Mouse (Mus musculus): Measurements from ENCODE around the gene Clic4. TPM values are rescaled to one million over a fixed set of nuclear protein-coding genes. Genes with fewer than 3 reads are reported as not detected.

Gene Clic4
- polyA plus RNA-seq (2012; rRNA removed): 34.7 and 40.8 TPM in 2 replicates

DNA sequence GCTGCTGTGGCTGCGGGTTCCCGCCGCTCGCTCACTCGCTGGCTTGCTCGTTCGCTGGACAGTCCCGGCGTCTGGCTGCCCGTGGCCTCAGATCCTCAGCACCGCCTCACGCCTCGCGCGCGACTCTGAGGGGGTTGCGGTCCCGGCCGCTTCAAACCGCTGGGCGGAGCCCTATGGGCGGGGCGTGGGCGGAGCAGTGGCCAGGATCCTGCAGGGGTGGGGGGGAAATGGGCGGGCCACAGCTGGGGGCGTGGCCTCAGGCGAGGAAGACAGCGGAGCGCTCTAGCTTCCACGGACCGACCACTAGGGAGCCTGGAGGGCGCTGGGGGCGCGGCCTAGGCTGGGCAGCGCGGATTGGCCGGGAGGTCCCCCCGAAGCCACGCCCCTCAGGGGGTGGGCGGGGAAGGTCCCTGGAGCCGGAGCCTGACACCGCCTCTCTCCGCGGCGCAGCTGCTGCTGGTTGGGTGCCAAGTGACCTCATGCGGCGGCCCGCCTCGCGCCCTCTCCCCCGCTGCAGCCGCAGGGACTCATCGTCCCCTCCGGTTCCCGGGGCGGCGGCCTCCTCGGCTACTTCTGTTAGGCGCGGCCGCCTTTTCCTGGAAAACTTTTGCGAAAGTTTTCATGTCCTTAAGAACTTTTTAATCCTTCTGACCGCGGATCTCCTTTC, at the start of gene Clic4:
Gene Clic4, minus strand, starts transcription at position 175 of the 667 bp plus-strand sequence.
- peak; percentile 97 to 100 for DNase-seq (ENCODE audit: low read depth in 1 of 2, low spot score in 2 of 2)
- Histone ChIP-seq H3K4me1 (ENCODE audit: control insufficient read depth, insufficient read depth, insufficient read length) (peaks cover 22% of the 10 kb centered on the region; the same call in 1 of the 2 replicates), H3K27ac (ENCODE audit: insufficient read depth, low read length) (peak within 1 kb of the TSS; percentile 85), H3K36me3 (ENCODE audit: control insufficient read depth, insufficient read depth, low read length) (no peaks in the 10 kb centered on the region), H3K4me3 (ENCODE audit: extremely low read depth, insufficient read depth, insufficient read length) (peak within 1 kb of the TSS; percentile 82), H3K27me3 (ENCODE audit: control insufficient read depth, insufficient read depth, low read length) (no peaks in the 10 kb centered on the region)
- TF ChIP-seq CTCF (IDR thresholded peaks at IDR 0.05; ENCODE audit: extremely low read depth, insufficient read depth, insufficient read length, insufficient replicate concordance): no peak
- TF ChIP-seq POLR2A (IDR thresholded peaks at IDR 0.05; ENCODE audit: low read depth, low read length): peak; percentile 97
- WGBS: under 1% methylated on average over 59 of the region's 64 CpGs

DNA sequence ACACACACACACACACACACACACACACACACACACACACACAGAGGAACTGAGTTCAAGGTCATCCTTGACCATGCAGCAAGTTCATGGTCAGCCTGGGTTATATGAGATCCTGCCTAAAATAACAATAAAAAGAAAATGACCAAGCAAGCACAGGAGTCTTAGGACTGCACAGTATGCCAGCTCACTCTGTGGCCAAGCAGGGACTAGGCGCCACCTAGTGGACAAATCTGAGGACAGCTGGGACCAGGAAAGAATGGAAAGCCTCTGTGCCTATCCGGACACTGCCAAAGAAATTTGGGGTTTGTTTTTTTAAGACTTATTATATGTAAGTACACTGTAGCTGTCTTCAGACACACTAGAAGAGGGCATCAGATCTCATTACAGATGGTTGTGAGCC, 45.4 kb upstream of the Clic4 start:
- WGBS: 30% methylated on average over 2 of the region's 2 CpGs
- peaks cover 29% of the 10 kb centered on the region for H3K36me3 ChIP-seq (ENCODE audit: control insufficient read depth, insufficient read depth, low read length)

DNA sequence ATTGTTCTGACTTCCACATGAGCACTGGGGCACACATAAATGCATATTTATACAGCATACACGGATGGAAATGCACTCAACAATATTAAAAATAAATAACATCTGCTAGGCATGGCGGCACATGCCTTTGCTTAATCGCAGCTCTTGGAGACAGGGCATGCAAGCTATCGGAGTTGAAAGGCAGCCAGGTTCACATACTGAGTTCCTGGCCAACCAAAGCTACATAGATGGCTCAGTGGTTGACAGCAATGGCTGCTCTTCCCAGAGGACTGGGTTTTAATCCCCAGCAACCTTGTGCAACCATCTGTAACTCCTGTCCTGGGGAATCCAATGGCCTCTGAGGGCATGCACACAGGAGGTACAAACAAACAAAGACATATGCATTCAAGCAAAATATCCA, 44.9 kb upstream of the Clic4 start:
- WGBS: 94% methylated on average over 4 of the region's 4 CpGs
- Histone ChIP-seq H3K27me3 (ENCODE audit: control insufficient read depth, insufficient read depth, low read length) (no peaks in the 10 kb centered on the region), H3K4me1 (ENCODE audit: control insufficient read depth, insufficient read depth, insufficient read length) (peaks cover 17% of the 10 kb centered on the region), H3K27ac (ENCODE audit: insufficient read depth, low read length) (no peak overlapping the region), H3K36me3 (ENCODE audit: control insufficient read depth, insufficient read depth, low read length) (peaks cover 25% of the 10 kb centered on the region), H3K4me3 (ENCODE audit: extremely low read depth, insufficient read depth, insufficient read length) (no peak overlapping the region)
- DNase-seq (ENCODE audit: low read depth in 1 of 2, low spot score in 2 of 2): no peak
- TF ChIP-seq POLR2A (IDR thresholded peaks at IDR 0.05; ENCODE audit: low read depth, low read length): no peak
- TF ChIP-seq CTCF (IDR thresholded peaks at IDR 0.05; ENCODE audit: extremely low read depth, insufficient read depth, insufficient read length, insufficient replicate concordance): no peak

More for the DNA sequence above, 45.4 kb upstream of the Clic4 start:
- peak; percentile 43 to 57 for DNase-seq (ENCODE audit: low read depth in 1 of 2, low spot score in 2 of 2)
- peak; percentile 92; the same call in 1 of the 2 replicates for TF ChIP-seq CTCF (IDR thresholded peaks at IDR 0.05; ENCODE audit: extremely low read depth, insufficient read depth, insufficient read length, insufficient replicate concordance)
- no peak for TF ChIP-seq POLR2A (IDR thresholded peaks at IDR 0.05; ENCODE audit: low read depth, low read length)
- Histone ChIP-seq H3K27me3 (ENCODE audit: control insufficient read depth, insufficient read depth, low read length) (no peaks in the 10 kb centered on the region), H3K27ac (ENCODE audit: insufficient read depth, low read length) (no peak overlapping the region), H3K4me3 (ENCODE audit: extremely low read depth, insufficient read depth, insufficient read length) (no peak overlapping the region), H3K4me1 (ENCODE audit: control insufficient read depth, insufficient read depth, insufficient read length) (peaks cover 13% of the 10 kb centered on the region)

DNA sequence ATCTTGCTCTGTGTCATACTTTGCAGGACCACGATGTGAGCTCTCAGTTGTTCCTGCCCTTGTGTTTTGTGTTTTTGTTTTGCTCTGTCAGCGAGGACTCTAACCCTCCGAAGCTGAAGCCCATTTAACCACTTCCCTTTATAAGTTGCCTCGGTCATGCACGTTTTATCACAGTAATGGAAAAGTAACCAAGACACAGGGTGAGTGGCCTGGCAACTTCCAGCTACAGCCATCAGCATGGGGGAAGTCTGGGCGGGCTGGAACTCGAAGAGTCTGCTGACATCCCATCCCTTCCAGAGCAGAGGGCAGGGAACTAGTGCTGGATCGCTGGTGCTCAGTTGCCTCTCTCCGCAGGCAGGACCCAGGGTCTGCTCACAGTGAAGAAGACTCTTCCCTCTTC, 42.7 kb upstream of the Clic4 start:
- Histone ChIP-seq H3K27ac (ENCODE audit: insufficient read depth, low read length) (0 out of 2 replicates have a peak overlapping the region, but pooled peaks have one; percentile 15), H3K4me3 (ENCODE audit: extremely low read depth, insufficient read depth, insufficient read length) (no peak overlapping the region), H3K4me1 (ENCODE audit: control insufficient read depth, insufficient read depth, insufficient read length) (peaks cover 21% of the 10 kb centered on the region), H3K27me3 (ENCODE audit: control insufficient read depth, insufficient read depth, low read length) (no peaks in the 10 kb centered on the region), H3K36me3 (ENCODE audit: control insufficient read depth, insufficient read depth, low read length) (peaks cover 7% of the 10 kb centered on the region; the same call in 1 of the 2 replicates)
- 79% methylated on average over 9 of the region's 9 CpGs for WGBS
- no peak for TF ChIP-seq POLR2A (IDR thresholded peaks at IDR 0.05; ENCODE audit: low read depth, low read length)
- TF ChIP-seq CTCF (IDR thresholded peaks at IDR 0.05; ENCODE audit: extremely low read depth, insufficient read depth, insufficient read length, insufficient replicate concordance): no peak
- no peak for DNase-seq (ENCODE audit: low read depth in 1 of 2, low spot score in 2 of 2)

DNA sequence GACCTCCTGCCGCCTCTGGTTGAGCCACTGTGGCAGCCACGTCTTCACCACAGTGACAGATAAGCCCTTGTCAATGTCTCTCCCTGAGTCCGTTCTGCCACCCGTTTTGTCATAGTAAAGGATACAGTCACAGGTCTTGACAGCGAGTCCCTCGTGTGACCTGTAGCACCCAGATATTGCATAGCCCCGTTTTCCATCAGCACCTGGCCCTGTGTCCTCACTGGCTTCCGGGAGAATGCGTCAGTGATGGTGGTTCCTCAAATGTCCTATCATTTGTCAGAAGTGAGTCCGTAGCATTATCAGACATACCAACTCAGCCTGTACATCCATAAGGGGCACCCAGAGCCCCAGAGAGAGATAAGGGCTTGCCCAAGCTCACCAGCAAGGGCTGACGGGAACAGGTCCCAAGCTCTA, 41.8 kb upstream of the Clic4 start:
- H3K4me1 ChIP-seq (ENCODE audit: control insufficient read depth, insufficient read depth, insufficient read length): peaks cover 21% of the 10 kb centered on the region
- no peaks in the 10 kb centered on the region for H3K27me3 ChIP-seq (ENCODE audit: control insufficient read depth, insufficient read depth, low read length)
- 0 out of 2 replicates have a peak overlapping the region, but pooled peaks have one; percentile 14 for H3K4me3 ChIP-seq (ENCODE audit: extremely low read depth, insufficient read depth, insufficient read length)
- DNase-seq (ENCODE audit: low read depth in 1 of 2, low spot score in 2 of 2): no peak
- peaks cover 3% of the 10 kb centered on the region; the same call in 1 of the 2 replicates for H3K36me3 ChIP-seq (ENCODE audit: control insufficient read depth, insufficient read depth, low read length)
- 63% methylated on average over 11 of the region's 11 CpGs for WGBS
- TF ChIP-seq CTCF (IDR thresholded peaks at IDR 0.05; ENCODE audit: extremely low read depth, insufficient read depth, insufficient read length, insufficient replicate concordance) (no peak), POLR2A (IDR thresholded peaks at IDR 0.05; ENCODE audit: low read depth, low read length) (no peak)
- peak overlapping the region; percentile 65 for H3K27ac ChIP-seq (ENCODE audit: insufficient read depth, low read length)

DNA sequence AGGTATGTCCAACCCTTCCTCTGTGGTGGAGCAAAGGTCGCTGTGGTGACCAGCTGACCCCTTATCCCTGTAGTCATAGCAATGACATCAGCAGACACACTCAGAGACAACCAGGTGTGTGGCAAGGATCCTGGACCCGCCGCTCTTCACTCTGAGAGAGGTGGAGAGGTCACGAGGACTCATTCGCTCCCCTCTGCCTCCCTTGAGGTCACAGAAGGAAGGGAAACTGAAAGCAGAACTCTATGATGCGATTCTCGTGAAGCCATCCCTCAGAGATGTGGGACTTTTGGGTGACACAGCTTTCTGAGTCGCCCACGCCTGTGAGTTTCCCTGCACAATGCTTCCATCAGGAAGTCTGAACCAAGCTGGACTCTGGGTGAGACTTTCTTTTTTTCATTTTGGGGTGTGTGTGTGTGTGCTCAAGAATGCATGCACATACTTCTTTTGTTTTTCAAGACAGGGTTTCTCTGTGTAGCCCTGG, 41.2 kb upstream of the Clic4 start:
- H3K36me3 ChIP-seq (ENCODE audit: control insufficient read depth, insufficient read depth, low read length): peaks cover 1% of the 10 kb centered on the region; the same call in 1 of the 2 replicates
- H3K27me3 ChIP-seq (ENCODE audit: control insufficient read depth, insufficient read depth, low read length): no peaks in the 10 kb centered on the region
- H3K4me1 ChIP-seq (ENCODE audit: control insufficient read depth, insufficient read depth, insufficient read length): peaks cover 21% of the 10 kb centered on the region
- TF ChIP-seq POLR2A (IDR thresholded peaks at IDR 0.05; ENCODE audit: low read depth, low read length) (no peak), CTCF (IDR thresholded peaks at IDR 0.05; ENCODE audit: extremely low read depth, insufficient read depth, insufficient read length, insufficient replicate concordance) (no peak)
- peak; percentile 71 to 83 for DNase-seq (ENCODE audit: low read depth in 1 of 2, low spot score in 2 of 2)
- peak overlapping the region; percentile 2; the same call in 1 of the 2 replicates for H3K4me3 ChIP-seq (ENCODE audit: extremely low read depth, insufficient read depth, insufficient read length)
- H3K27ac ChIP-seq (ENCODE audit: insufficient read depth, low read length): peak overlapping the region; percentile 65
- 6% methylated on average over 9 of the region's 9 CpGs for WGBS
